Mouse (Mus musculus) kidney, postnatal 0 days (tissue): ENCODE data around the gene Haghl. TPM values are rescaled to one million over a fixed set of nuclear protein-coding genes. Genes with fewer than 3 reads are reported as not detected.

Experiments used
- ATAC-seq: fragments of 200-750 bp; cut with Nextera tagmentation; replicated peaks from 2 replicates; pipeline ENCODE4 v1.8.0; 2017; ENCODE audit warnings: low read depth, moderate number of reproducible peaks, moderate TSS enrichment, moderate library complexity; ENCODE audit not compliant: low FRiP score
- DNase-seq: peaks from one replicate; pipeline ENCODE4 v3.0.0-alpha.2; 2016; ENCODE audit warnings: low spot score
- H3K27ac ChIP-seq: fragments of 300-500 bp; sonication (generic); 2 replicates; pipeline ENCODE4 v1.5.1; 2014; ENCODE audit warnings: mild to moderate bottlenecking
- H3K27me3 ChIP-seq: fragments of 300-500 bp; sonication (generic); 2 replicates; pipeline ENCODE4 v1.6.1; 2014; ENCODE audit warnings: low read length, mixed read lengths; ENCODE audit not compliant: insufficient read depth
- H3K36me3 ChIP-seq: fragments of 300-500 bp; sonication (generic); 2 replicates; pipeline ENCODE4 v1.6.1; 2014; ENCODE audit warnings: low read length, mixed read lengths; ENCODE audit not compliant: insufficient read depth
- H3K4me1 ChIP-seq: fragments of 300-500 bp; sonication (generic); replicated peaks from 2 replicates; pipeline ENCODE4 v1.6.1; 2014; ENCODE audit warnings: antibody characterized with exemption, low read length, mixed read lengths; ENCODE audit not compliant: insufficient read depth
- H3K4me2 ChIP-seq: fragments of 300-500 bp; sonication (generic); 2 replicates; pipeline ENCODE4 v1.6.1; 2014; ENCODE audit warnings: mild to moderate bottlenecking, low read length, moderate library complexity, mixed read lengths
- H3K4me3 ChIP-seq: fragments of 300-500 bp; sonication (generic); replicated peaks from 2 replicates; pipeline ENCODE4 v1.5.1; 2014; ENCODE audit warnings: low read depth, low read length
- H3K9ac ChIP-seq: fragments of 300-500 bp; sonication (generic); 2 replicates; pipeline ENCODE4 v1.6.1; 2014; ENCODE audit warnings: low read depth, low read length
- H3K9me3 ChIP-seq: fragments of 300-500 bp; sonication (generic); replicated peaks from 2 replicates; pipeline ENCODE4 v1.6.1; 2016; ENCODE audit warnings: low read length, inconsistent platforms, mixed read lengths
- CTCF ChIP-seq: IDR thresholded peaks from 2 replicates; pipeline ENCODE4 v1.5.1; 2016; ENCODE audit warnings: antibody characterized with exemption, low read depth, mild to moderate bottlenecking, moderate library complexity
- WGBS: fragments of 180-500 bp; shearing (Covaris S2); extraction: QIAGEN DNeasy Blood & Tissue Kit; methylation state at CpG from one replicate; pipeline ENCODE4 v1.1.7; 2014; 5-methylcytosine and 5-hydroxymethylcytosine counted together
- polyA plus RNA-seq: library from polyadenylated mRNA; unstranded; fragments of >200 nt; fragmentation: Nextera tagmentation; extraction: Ambion mirVana; gene quantifications from 2 replicates; pipeline ENCODE4 v1.2.1, GENCODE M21; 2015

Gene Haghl
- polyA plus RNA-seq, 1 experiment from 2014 or later, result 79.9 TPM

GRCm38 (mm10) chr17:25762591-25762990 is 22.9 kb downstream of the Haghl start:
- H3K9ac ChIP-seq, result no peak overlapping the region
- 48% methylated on average over 3 of the region's 3 CpGs for WGBS
- no peaks in the 10 kb centered on the region for H3K4me1 ChIP-seq
- H3K36me3 ChIP-seq, result no peaks in the 10 kb centered on the region
- no peaks in the 10 kb centered on the region for H3K27me3 ChIP-seq
- no peak overlapping the region for H3K4me2 ChIP-seq
- DNase-seq (no peak), ATAC-seq (no peak)
- no peak overlapping the region for H3K27ac ChIP-seq
- no peak overlapping the region for H3K4me3 ChIP-seq
- TF ChIP-seq CTCF, result no peak
- no peaks in the 10 kb centered on the region for H3K9me3 ChIP-seq

- no peak overlapping the region for H3K9ac ChIP-seq
- no peak for ATAC-seq
- DNase-seq, result no peak
- H3K27ac ChIP-seq, result no peak overlapping the region
- no peak overlapping the region for H3K4me2 ChIP-seq
- H3K36me3 ChIP-seq, result no peaks in the 10 kb centered on the region
- H3K4me1 ChIP-seq, result no peaks in the 10 kb centered on the region
- no peaks in the 10 kb centered on the region for H3K9me3 ChIP-seq
- WGBS, result 55% methylated on average over 4 of the region's 4 CpGs
- no peak overlapping the region for H3K4me3 ChIP-seq
- TF ChIP-seq CTCF, result no peak
- H3K27me3 ChIP-seq, result no peaks in the 10 kb centered on the region
Measured at GRCm38 (mm10) chr17:25761561-25761970, 23.9 kb downstream of the Haghl start.

GRCm38 (mm10) chr17:25760148-25760547 is 25.3 kb downstream of the Haghl start:
- 62% methylated on average over 8 of the region's 8 CpGs for WGBS
- Histone ChIP-seq H3K4me2 (no peak overlapping the region), H3K9me3 (no peaks in the 10 kb centered on the region), H3K36me3 (no peaks in the 10 kb centered on the region), H3K27me3 (no peaks in the 10 kb centered on the region), H3K9ac (no peak overlapping the region), H3K27ac (no peak overlapping the region), H3K4me3 (no peak overlapping the region), H3K4me1 (no peaks in the 10 kb centered on the region)
- ATAC-seq (no peak), DNase-seq (no peak)
- TF ChIP-seq CTCF, result no peak

- H3K27ac ChIP-seq, result no peak overlapping the region
- H3K4me3 ChIP-seq, result no peak overlapping the region
- no peak for TF ChIP-seq CTCF
- no peak overlapping the region for H3K9ac ChIP-seq
- H3K9me3 ChIP-seq, result no peaks in the 10 kb centered on the region
- no peaks in the 10 kb centered on the region for H3K4me1 ChIP-seq
- no peak for DNase-seq
- H3K27me3 ChIP-seq, result no peaks in the 10 kb centered on the region
- WGBS, result 53% methylated on average over 3 of the region's 3 CpGs
- H3K36me3 ChIP-seq, result no peaks in the 10 kb centered on the region
- no peak overlapping the region for H3K4me2 ChIP-seq
- ATAC-seq, result no peak
Measured at GRCm38 (mm10) chr17:25757691-25758090, 27.8 kb downstream of the Haghl start.

- Histone ChIP-seq H3K27ac (no peak overlapping the region), H3K4me3 (no peak overlapping the region), H3K4me2 (no peak overlapping the region), H3K4me1 (no peaks in the 10 kb centered on the region), H3K27me3 (no peaks in the 10 kb centered on the region), H3K36me3 (no peaks in the 10 kb centered on the region), H3K9ac (no peak overlapping the region), H3K9me3 (no peaks in the 10 kb centered on the region)
- TF ChIP-seq CTCF, result no peak
- DNase-seq (no peak), ATAC-seq (peak; percentile 34; the same call in 1 of the 2 replicates)
- WGBS, result 63% methylated on average over 9 of the region's 9 CpGs
Measured at GRCm38 (mm10) chr17:25756378-25757242, 28.9 kb downstream of the Haghl start.

GRCm38 (mm10) chr17:25755627-25756377 is 29.7 kb downstream of the Haghl start:
- H3K4me1 ChIP-seq, result no peaks in the 10 kb centered on the region; the same call in 1 of the 2 replicates
- no peak overlapping the region for H3K4me2 ChIP-seq
- 18% methylated on average over 4 of the region's 4 CpGs for WGBS
- no peaks in the 10 kb centered on the region for H3K27me3 ChIP-seq
- no peak overlapping the region for H3K9ac ChIP-seq
- ATAC-seq (peak; percentile 41; the same call in 1 of the 2 replicates), DNase-seq (peak; percentile 18)
- no peak overlapping the region for H3K27ac ChIP-seq
- TF ChIP-seq CTCF, result no peak
- H3K4me3 ChIP-seq, result no peak overlapping the region
- H3K9me3 ChIP-seq, result no peaks in the 10 kb centered on the region
- no peaks in the 10 kb centered on the region for H3K36me3 ChIP-seq
